ENCODE assay signal across 8 mouse cellular contexts in genomic region chr4:133439460-133440376, GRCm38 (mm10). TPM values are rescaled to one million over a fixed set of nuclear protein-coding genes. Genes with fewer than 3 reads are reported as not detected.
DNase-seq lines count a peak whose midpoint lies in the region; ATAC-seq and TF ChIP-seq lines count a peak whose summit lies in the region.

No protein-coding gene starts in this region.

- peak overlapping the region; percentile 42 for H3K4me2 ChIP-seq in forebrain, embryonic 14.5 days (ENCODE audit: low read length)
- peak overlapping the region; percentile 34 for H3K4me2 ChIP-seq in limb, embryonic 11.5 days (ENCODE audit: low read depth, severe bottlenecking)

- WGBS in cerebellum, adult 2 months: 11% methylated on average over 17 of the region's 17 CpGs
- WGBS in forebrain, embryonic 14.5 days: 9% methylated on average over 17 of the region's 17 CpGs
- 6% methylated on average over 17 of the region's 17 CpGs for WGBS in limb, embryonic 11.5 days

- H3K27me3 ChIP-seq in cerebellum, adult 2 months (ENCODE audit: control insufficient read depth, insufficient read depth, low read length): no peaks in the 10 kb centered on the region
- H3K27me3 ChIP-seq in forebrain, embryonic 14.5 days (replicated peaks; ENCODE audit: control insufficient read depth, insufficient read depth, low read length): no peaks in the 10 kb centered on the region
- no peaks in the 10 kb centered on the region for H3K27me3 ChIP-seq in limb, embryonic 11.5 days (ENCODE audit: control insufficient read depth, insufficient read depth, low read length)

- intact Hi-C loops in left cerebral cortex, postnatal 25 days (cut with DNase I): no loop called here
- intact Hi-C loops in left cerebral cortex, adult 2 months (cut with DNase I): no loop called here

- no peak for TF ChIP-seq CTCF in left cerebral cortex, adult 2 months (IDR thresholded peaks at IDR 0.05)
- no peak for TF ChIP-seq CTCF in cerebellum, adult 2 months (IDR thresholded peaks at IDR 0.05; ENCODE audit: borderline replicate concordance, insufficient read depth, low read depth, low read length)

- H3K9ac ChIP-seq in forebrain, embryonic 14.5 days (ENCODE audit: low read length): peak overlapping the region; percentile 47
- H3K9ac ChIP-seq in limb, embryonic 11.5 days (ENCODE audit: low read length): no peak overlapping the region

- H3K4me1 ChIP-seq in cerebellum, adult 2 months (ENCODE audit: control insufficient read depth, insufficient read depth, low read length): peaks cover 12% of the 10 kb centered on the region
- H3K4me1 ChIP-seq in forebrain, embryonic 14.5 days (ENCODE audit: control insufficient read depth, insufficient read depth, low read length): peaks cover 12% of the 10 kb centered on the region
- peaks cover 15% of the 10 kb centered on the region for H3K4me1 ChIP-seq in limb, embryonic 11.5 days (ENCODE audit: control insufficient read depth, insufficient read depth, low read length)

- no peak for TF ChIP-seq POLR2A in cerebellum, adult 2 months (IDR thresholded peaks at IDR 0.05; ENCODE audit: borderline replicate concordance, insufficient read depth, low read length)

- no peaks in the 10 kb centered on the region for H3K9me3 ChIP-seq in forebrain, embryonic 14.5 days (replicated peaks; ENCODE audit: control insufficient read depth, low read length)
- H3K9me3 ChIP-seq in limb, embryonic 11.5 days (ENCODE audit: control insufficient read depth, low read length): no peaks in the 10 kb centered on the region

- H3K36me3 ChIP-seq in forebrain, embryonic 14.5 days (ENCODE audit: control insufficient read depth, insufficient read depth, low read length): no peaks in the 10 kb centered on the region
- H3K36me3 ChIP-seq in limb, embryonic 11.5 days (ENCODE audit: control insufficient read depth, insufficient read depth, low read length): no peaks in the 10 kb centered on the region

- no peak overlapping the region for H3K4me3 ChIP-seq in left cerebral cortex, adult 2 months
- no peak overlapping the region for H3K4me3 ChIP-seq in cerebellum, adult 2 months (replicated peaks; ENCODE audit: insufficient read depth, low read depth, low read length)
- peak overlapping the region; percentile 8; the same call in 1 of the 2 replicates for H3K4me3 ChIP-seq in forebrain, embryonic 14.5 days (ENCODE audit: low read depth, low read length)
- 0 out of 2 replicates have a peak overlapping the region, but pooled peaks have one; percentile 2 for H3K4me3 ChIP-seq in limb, embryonic 11.5 days (ENCODE audit: low read depth, low read length)

- DNase-seq in left cerebral cortex, postnatal 25 days (ENCODE audit: low spot score in 2 of 2): peak; percentile 19 to 48
- no peak for DNase-seq in left cerebral cortex, adult 2 months (ENCODE audit: extremely low spot score in 1 of 2, low spot score in 2 of 2)
- DNase-seq in cerebellum, adult 2 months: peak; percentile 59 to 66
- peak; percentile 85 for DNase-seq in forebrain, embryonic 14.5 days (ENCODE audit: low spot score)
- peak; percentile 81 for DNase-seq in limb, embryonic 11.5 days (ENCODE audit: low spot score)
- peak; percentile 81 for DNase-seq in retina, adult 2 months (ENCODE audit: low read depth, low spot score)
- DNase-seq in gastrocnemius, postnatal 4 days (ENCODE audit: low spot score in 2 of 2): no peak

- peak; percentile 92 for ATAC-seq in forebrain, embryonic 14.5 days
- ATAC-seq in limb, embryonic 11.5 days (ENCODE audit: insufficient number of reproducible peaks, low FRiP score, low TSS enrichment, low read depth): peak; percentile 83
- no peak; the same call in 1 of the 2 replicates for ATAC-seq in granulocyte monocyte progenitor cell, adult 5-6 weeks (replicated peaks; ENCODE audit: poor library complexity, severe bottlenecking)

- H3K27ac ChIP-seq in left cerebral cortex, adult 2 months: no peak overlapping the region
- peak overlapping the region; percentile 18; the same call in 1 of the 2 replicates for H3K27ac ChIP-seq in cerebellum, adult 2 months (ENCODE audit: insufficient read depth, low read length)
- peak overlapping the region; percentile 87 for H3K27ac ChIP-seq in forebrain, embryonic 14.5 days (ENCODE audit: low read depth, low read length)
- H3K27ac ChIP-seq in limb, embryonic 11.5 days (replicated peaks; ENCODE audit: low read depth, low read length): peak overlapping the region; percentile 85

RNA-seq across cellular contexts. Expression of gene Tent5b, which starts 40.2 kb away (rescaled TPM):
- total RNA-seq in left cerebral cortex, postnatal 25 days (2021): under 1 TPM in 1 of 2 experiments, not detected in 1; 0.21 TPM
- total RNA-seq in left cerebral cortex, adult 2 months (2021): not detected
- polyA plus RNA-seq in cerebellum, adult 2 months (2012; rRNA removed): 0.21 and 0.26 TPM in 2 replicates
- polyA plus RNA-seq in forebrain, embryonic 14.5 days (2014; fragmentation: Nextera tagmentation; extraction: Ambion mirVana): 0.09 and 0.27 TPM in 2 replicates
- 0.51 and 0.71 TPM in 2 replicates for polyA plus RNA-seq in limb, embryonic 11.5 days (2014; fragmentation: Nextera tagmentation; extraction: Ambion mirVana)
- under 1 TPM; 0.57 to 0.74 TPM for total RNA-seq in gastrocnemius, postnatal 4 days (2021)
- not detected in 2 replicates for total RNA-seq in granulocyte monocyte progenitor cell, adult 5-6 weeks (2014; fragmentation: Nextera tagmentation)
- total RNA-seq in granulocyte monocyte progenitor cell, adult 5-6 weeks (2017): not detected in 2 replicates

RNA-seq across cellular contexts. Expression of gene Trnp1, which starts 58.6 kb away (rescaled TPM):
- 100 to 1,000 TPM; 157 to 177 TPM for total RNA-seq in left cerebral cortex, postnatal 25 days (2021)
- 100 to 1,000 TPM; 156 to 160 TPM for total RNA-seq in left cerebral cortex, adult 2 months (2021)
- polyA plus RNA-seq in cerebellum, adult 2 months (2012; rRNA removed): 153 and 162 TPM in 2 replicates
- 5.8 and 6.2 TPM in 2 replicates for polyA plus RNA-seq in forebrain, embryonic 14.5 days (2014; fragmentation: Nextera tagmentation; extraction: Ambion mirVana)
- 1.5 and 1.9 TPM in 2 replicates for polyA plus RNA-seq in limb, embryonic 11.5 days (2014; fragmentation: Nextera tagmentation; extraction: Ambion mirVana)
- total RNA-seq in gastrocnemius, postnatal 4 days (2021): 1 to 10 TPM; 3.4 to 4.6 TPM
- not detected in 2 replicates for total RNA-seq in granulocyte monocyte progenitor cell, adult 5-6 weeks (2014; fragmentation: Nextera tagmentation)
- total RNA-seq in granulocyte monocyte progenitor cell, adult 5-6 weeks (2017): not detected in 2 replicates

Comparison
In these comparisons a context has a peak if more than half of its experiments do, and no peak if none do; other contexts are left out.
1. DNase-seq: peak in left cerebral cortex, postnatal 25 days (2 of 2), cerebellum, adult 2 months (2 of 2), forebrain, embryonic 14.5 days (single experiment), limb, embryonic 11.5 days (single experiment) and retina, adult 2 months (single experiment); none in left cerebral cortex, adult 2 months (0 of 2) and gastrocnemius, postnatal 4 days (0 of 2).
2. H3K4me3 ChIP-seq: peak in forebrain, embryonic 14.5 days (single experiment) and limb, embryonic 11.5 days (single experiment); none in left cerebral cortex, adult 2 months (single experiment) and cerebellum, adult 2 months (single experiment).
3. RNA of gene Trnp1, which starts 58.6 kb away (total RNA-seq): 157 to 177 TPM in left cerebral cortex, postnatal 25 days and 156 to 160 TPM in left cerebral cortex, adult 2 months; 3.4 to 4.6 TPM in gastrocnemius, postnatal 4 days and not detected in granulocyte monocyte progenitor cell, adult 5-6 weeks; every median in the first group is over 10 times any median in the second.